Mouse (Mus musculus): ENCODE data around the gene Nbeal1. TPM values are rescaled to one million over a fixed set of nuclear protein-coding genes. Genes with fewer than 3 reads are reported as not detected.
"Not testable (repeated sequence)": the region's sequence is repeated elsewhere in the genome, so short reads cannot be mapped to it uniquely, and the experiment has no call there.

Gene Nbeal1
- total RNA-seq (2022), result 10 to 100 TPM; 22.9 to 32.4 (median 24.3) TPM

GRCm38 (mm10) chr1:60179932-60180783 is at the start of gene Nbeal1:
Nbeal1 (plus strand) TSS chr1:60180599.
- peak; percentile 97 for DNase-seq (ENCODE audit: low spot score in 2 of 2)

GRCm38 (mm10) chr1:60137346-60137745 is 43.1 kb upstream of the Nbeal1 start:
- no peak for DNase-seq (ENCODE audit: low spot score in 2 of 2)

GRCm38 (mm10) chr1:60152700-60153099 is 27.7 kb upstream of the Nbeal1 start:
- DNase-seq (ENCODE audit: low spot score in 2 of 2), result no peak

- DNase-seq (ENCODE audit: low spot score in 2 of 2), result no peak
Observed at GRCm38 (mm10) chr1:60156651-60157050, 23.7 kb upstream of the Nbeal1 start.

- peak in 1 of 2 experiments; percentile 6 for DNase-seq (ENCODE audit: low spot score in 2 of 2)
Observed at GRCm38 (mm10) chr1:60158411-60158810, 22.0 kb upstream of the Nbeal1 start.

GRCm38 (mm10) chr1:60163676-60164075 is 16.7 kb upstream of the Nbeal1 start:
- no peak for DNase-seq (ENCODE audit: low spot score in 2 of 2)

- DNase-seq (ENCODE audit: low spot score in 2 of 2), result no peak
Observed at GRCm38 (mm10) chr1:60169626-60170025, 10.8 kb upstream of the Nbeal1 start.

- DNase-seq (ENCODE audit: low spot score in 2 of 2), result no peak
Observed at GRCm38 (mm10) chr1:60170251-60170650, 10.1 kb upstream of the Nbeal1 start.

- no peak for DNase-seq (ENCODE audit: low spot score in 2 of 2)
Observed at GRCm38 (mm10) chr1:60173119-60173518, 7.3 kb upstream of the Nbeal1 start.

GRCm38 (mm10) chr1:60177814-60178213 is 2.6 kb upstream of the Nbeal1 start:
- DNase-seq (ENCODE audit: low spot score in 2 of 2), result not testable (repeated sequence)

GRCm38 (mm10) chr1:60179376-60179775 is 1.0 kb upstream of the Nbeal1 start:
- DNase-seq (ENCODE audit: low spot score in 2 of 2), result no peak

- DNase-seq (ENCODE audit: low spot score in 2 of 2), result peak; percentile 18 to 28
Observed at GRCm38 (mm10) chr1:60180784-60181221, 404 bp downstream of the Nbeal1 start.

GRCm38 (mm10) chr1:60188454-60188853 is 8.1 kb downstream of the Nbeal1 start:
- DNase-seq (ENCODE audit: low spot score in 2 of 2), result no peak

GRCm38 (mm10) chr1:60196813-60197212 is 16.4 kb downstream of the Nbeal1 start:
- DNase-seq (ENCODE audit: low spot score in 2 of 2), result no peak

GRCm38 (mm10) chr1:60199006-60199405 is 18.6 kb downstream of the Nbeal1 start:
- no peak for DNase-seq (ENCODE audit: low spot score in 2 of 2)

GRCm38 (mm10) chr1:60236261-60236660 is 55.9 kb downstream of the Nbeal1 start:
- no peak for DNase-seq (ENCODE audit: low spot score in 2 of 2)

- no peak for DNase-seq (ENCODE audit: low spot score in 2 of 2)
Observed at GRCm38 (mm10) chr1:60240430-60240829, 60.0 kb downstream of the Nbeal1 start.

GRCm38 (mm10) chr1:60268113-60268512 is 87.7 kb downstream of the Nbeal1 start:
- DNase-seq (ENCODE audit: low spot score in 2 of 2), result no peak

- no peak for DNase-seq (ENCODE audit: low spot score in 2 of 2)
Observed at GRCm38 (mm10) chr1:60269314-60269713, 88.9 kb downstream of the Nbeal1 start.

- DNase-seq (ENCODE audit: low spot score in 2 of 2), result no peak
Observed at GRCm38 (mm10) chr1:60272471-60272870, 92.1 kb downstream of the Nbeal1 start.

- DNase-seq (ENCODE audit: low spot score in 2 of 2), result no peak
Observed at GRCm38 (mm10) chr1:60293921-60294320, 113.5 kb downstream of the Nbeal1 start.

- peak; percentile 88 to 89 for DNase-seq (ENCODE audit: low spot score in 2 of 2)
Observed at GRCm38 (mm10) chr1:60342808-60343629, 162.6 kb downstream of the Nbeal1 start, which contains the start of gene Cyp20a1. Cyp20a1 (plus strand) TSS chr1:60343323.

Measured in layer of hippocampus, adult 8-10 months (tissue).